Mouse (Mus musculus) bone marrow macrophage, adult 2 months (primary cell): ENCODE measurements at regions not wholly inside any gene's neighbourhood (a gene's known extent, or its start where the extent isn't known, plus 50 kb on each side); places are given as distances from the start of the nearest gene placed in this dataset.

ENCODE experiments used
- H3K27ac ChIP-seq: 2 replicates; pipeline ENCODE4 v1.5.1; 2012; ENCODE audit warnings: low read depth, low read length; ENCODE audit not compliant: insufficient read depth
- H3K4me1 ChIP-seq: 2 replicates; pipeline ENCODE4 v1.6.1; 2012; ENCODE audit warnings: low read length; ENCODE audit not compliant: control insufficient read depth, insufficient read depth
- H3K4me3 ChIP-seq: 2 replicates; pipeline ENCODE4 v1.5.1; 2012; ENCODE audit warnings: mild to moderate bottlenecking, low read length, moderate library complexity; ENCODE audit not compliant: insufficient read depth
- CTCF ChIP-seq: IDR thresholded peaks from 2 replicates; pipeline ENCODE4 v1.5.1; 2012; ENCODE audit warnings: low read depth, mild to moderate bottlenecking, low read length, moderate library complexity
- POLR2A ChIP-seq: IDR thresholded peaks from 2 replicates; pipeline ENCODE4 v1.6.1; 2012; ENCODE audit warnings: mild to moderate bottlenecking, low read depth, low read length, borderline replicate concordance

DNA sequence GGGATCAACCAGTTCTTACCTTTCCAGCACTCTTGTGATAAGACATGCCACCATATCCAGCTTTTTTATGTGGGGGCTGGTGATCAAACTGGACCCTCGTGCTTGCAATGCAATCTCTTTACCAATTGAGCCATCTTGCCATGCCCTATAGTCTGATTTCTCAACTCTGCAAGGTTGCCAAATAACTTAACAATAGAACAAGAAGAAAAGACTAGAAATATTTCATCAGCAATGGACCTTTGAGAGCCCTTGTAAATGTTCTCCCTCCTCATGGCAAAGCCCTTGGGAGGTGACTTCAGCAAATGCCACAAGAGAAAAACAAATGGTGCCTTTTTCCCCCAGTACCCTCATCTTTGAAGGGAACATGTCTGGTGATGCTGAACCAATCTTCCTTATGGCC lies 258.7 kb upstream of the Ppargc1a start:
- TF ChIP-seq CTCF (no peak), POLR2A (no peak)
- Histone ChIP-seq H3K4me3 (no peak overlapping the region), H3K27ac (no peak overlapping the region), H3K4me1 (no peaks in the 10 kb centered on the region)

DNA sequence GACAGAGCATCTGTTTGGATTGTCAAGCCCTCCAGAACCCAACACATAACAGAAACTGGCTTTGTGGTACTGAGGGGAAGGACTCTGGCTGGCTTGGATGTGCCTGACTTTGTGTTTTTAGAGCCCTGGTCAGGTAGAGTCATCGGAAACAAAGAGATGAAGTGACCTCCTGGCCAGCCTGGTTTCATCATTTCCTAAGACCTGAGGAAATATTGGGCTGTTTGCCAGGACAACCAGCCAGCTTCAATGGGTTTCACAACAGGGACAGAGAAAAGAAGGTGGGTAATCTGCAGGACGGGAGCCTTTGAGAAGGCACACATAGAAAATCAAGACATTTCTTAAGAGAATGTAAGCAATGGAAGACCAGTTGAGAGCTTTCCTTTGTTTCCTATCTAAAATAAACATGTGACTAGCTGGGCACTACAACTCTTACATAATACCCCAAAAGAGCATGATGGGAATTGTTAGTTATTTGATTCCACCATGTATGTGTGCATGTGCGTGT lies 258.1 kb upstream of the Ppargc1a start:
- TF ChIP-seq POLR2A (no peak), CTCF (no peak)
- no peak overlapping the region for H3K27ac ChIP-seq

DNA sequence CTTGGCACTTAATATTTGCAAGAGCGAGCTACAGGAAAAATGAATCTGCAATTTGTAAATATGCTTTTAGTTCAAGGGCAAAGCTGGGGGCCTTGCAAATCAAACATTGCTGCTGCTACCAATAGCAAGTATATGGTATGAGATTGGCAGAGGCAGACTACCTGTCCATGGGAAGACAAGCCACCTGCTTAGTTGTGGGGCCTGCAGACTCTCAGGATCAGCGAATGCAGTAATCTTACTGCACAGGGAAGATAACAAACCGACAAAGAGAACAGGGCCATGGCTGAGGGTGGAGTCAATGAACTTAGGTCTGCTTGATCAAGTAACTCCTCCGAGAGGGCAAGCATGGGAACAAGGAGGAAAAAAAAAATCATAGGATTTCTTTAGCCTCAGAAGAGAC lies 257.2 kb upstream of the Ppargc1a start:
- Histone ChIP-seq H3K4me1 (no peaks in the 10 kb centered on the region), H3K27ac (no peak overlapping the region), H3K4me3 (no peak overlapping the region)
- TF ChIP-seq POLR2A (no peak), CTCF (no peak)

More for the DNA sequence above, 258.1 kb upstream of the Ppargc1a start:
- H3K4me3 ChIP-seq, result no peak overlapping the region
- H3K4me1 ChIP-seq, result no peaks in the 10 kb centered on the region

GRCm38 (mm10) chr5:51823657-51824056 lies 256.1 kb upstream of the Ppargc1a start:
- H3K27ac ChIP-seq, result no peak overlapping the region
- no peak overlapping the region for H3K4me3 ChIP-seq
- TF ChIP-seq POLR2A (no peak), CTCF (no peak)
- no peaks in the 10 kb centered on the region for H3K4me1 ChIP-seq

- no peak overlapping the region for H3K27ac ChIP-seq
- no peaks in the 10 kb centered on the region for H3K4me1 ChIP-seq
- H3K4me3 ChIP-seq, result no peak overlapping the region
- TF ChIP-seq CTCF, result no peak
- TF ChIP-seq POLR2A, result no peak
Observed at GRCm38 (mm10) chr5:51816258-51816657, 248.7 kb upstream of the Ppargc1a start.

DNA sequence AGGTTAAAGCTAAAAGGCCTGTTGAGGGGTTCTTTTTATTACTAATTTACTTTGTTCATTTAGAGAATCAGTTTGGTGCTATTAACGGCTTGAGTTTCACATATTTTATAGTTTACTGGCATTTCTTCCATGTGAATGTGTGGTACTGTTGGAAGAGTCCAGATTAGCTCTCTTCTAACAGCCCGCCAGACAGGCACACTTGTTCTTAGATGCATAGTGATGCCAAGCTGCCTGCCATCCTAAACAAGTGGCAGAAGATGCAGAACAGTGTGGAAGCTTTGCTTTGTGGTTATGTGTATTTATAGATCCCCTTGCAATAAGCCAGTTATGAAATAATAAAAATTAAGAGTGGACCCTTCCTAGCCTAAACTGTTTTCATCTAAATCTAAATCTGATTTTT lies 244.2 kb upstream of the Ppargc1a start:
- no peak overlapping the region for H3K4me3 ChIP-seq
- H3K27ac ChIP-seq, result no peak overlapping the region
- H3K4me1 ChIP-seq, result no peaks in the 10 kb centered on the region
- no peak for TF ChIP-seq CTCF
- no peak for TF ChIP-seq POLR2A

DNA sequence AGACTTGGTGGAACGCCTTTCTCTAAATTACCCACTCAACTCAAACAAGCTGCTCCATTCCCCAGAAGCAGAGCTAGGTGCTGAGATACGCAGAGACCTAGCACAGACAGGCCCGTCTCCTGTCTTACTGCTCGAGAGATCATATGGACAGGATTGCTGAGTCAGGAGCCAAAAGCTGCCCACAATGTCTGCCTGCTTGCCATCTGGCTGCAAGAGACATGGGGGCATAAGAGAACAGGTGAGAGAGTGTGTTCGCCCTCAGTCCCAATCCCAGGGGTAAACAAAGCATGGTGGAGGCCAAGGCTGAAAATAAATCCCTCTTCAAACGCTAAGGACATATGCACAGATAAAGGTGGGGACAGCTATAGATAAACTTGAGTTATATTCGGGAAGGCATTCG lies 234.0 kb upstream of the Ppargc1a start:
- Histone ChIP-seq H3K4me1 (no peaks in the 10 kb centered on the region), H3K27ac (no peak overlapping the region), H3K4me3 (no peak overlapping the region)
- no peak for TF ChIP-seq CTCF
- TF ChIP-seq POLR2A, result no peak

DNA sequence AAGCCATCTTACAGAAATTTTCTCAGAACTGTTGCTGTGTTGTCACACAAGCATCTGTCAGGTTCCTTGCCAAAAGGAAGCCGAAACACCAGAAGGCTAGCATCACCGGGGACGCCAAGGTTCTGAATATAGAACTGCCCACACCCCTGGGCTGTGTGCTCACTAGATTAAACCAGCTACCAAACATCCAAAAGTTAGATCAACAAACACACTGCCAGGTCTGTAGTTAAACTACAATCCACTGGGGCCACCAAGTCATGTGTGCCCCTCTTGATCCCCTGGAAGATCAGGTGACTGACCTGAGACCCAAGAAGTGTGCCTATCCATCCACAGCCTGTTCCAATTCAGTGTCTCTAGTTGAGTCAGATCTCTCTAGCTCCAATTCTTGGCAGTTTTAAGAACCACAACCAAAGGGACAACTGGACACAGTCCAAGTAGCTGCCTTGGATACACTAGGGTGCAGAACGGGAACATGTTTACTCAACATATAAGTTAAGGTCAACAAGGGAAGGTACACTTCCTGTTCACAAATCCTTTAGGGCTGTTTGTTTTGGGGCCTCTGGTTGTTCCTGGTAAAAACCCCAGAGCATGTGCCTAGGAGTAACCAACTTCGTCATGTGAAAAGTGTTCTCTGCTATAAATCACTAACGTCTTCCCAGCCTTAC lies 232.0 kb upstream of the Ppargc1a start:
- TF ChIP-seq POLR2A (no peak), CTCF (no peak)
- H3K27ac ChIP-seq, result no peak overlapping the region
- H3K4me1 ChIP-seq, result no peaks in the 10 kb centered on the region
- H3K4me3 ChIP-seq, result no peak overlapping the region

DNA sequence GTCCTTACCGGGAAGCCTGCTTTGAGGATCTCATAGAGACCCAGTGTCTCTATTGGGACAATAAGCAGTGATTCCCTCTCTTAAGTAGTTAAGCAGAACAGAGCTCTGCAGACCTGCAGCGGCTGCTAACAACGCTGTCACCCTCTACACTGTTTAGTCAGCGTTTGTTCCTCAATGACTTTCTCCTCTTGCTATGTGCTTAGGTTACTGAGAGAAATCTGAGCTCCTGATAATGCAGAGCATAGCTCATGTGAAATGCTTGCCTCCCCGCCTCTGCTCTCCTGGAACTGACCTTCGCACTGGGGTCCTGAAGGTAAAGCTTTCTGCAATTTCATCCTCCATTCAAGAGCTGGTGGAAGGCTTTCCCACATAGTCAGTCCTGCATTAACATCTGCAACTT lies 226.6 kb upstream of the Ppargc1a start:
- H3K4me3 ChIP-seq, result no peak overlapping the region
- H3K4me1 ChIP-seq, result no peaks in the 10 kb centered on the region
- H3K27ac ChIP-seq, result no peak overlapping the region
- TF ChIP-seq POLR2A (no peak), CTCF (no peak)

DNA sequence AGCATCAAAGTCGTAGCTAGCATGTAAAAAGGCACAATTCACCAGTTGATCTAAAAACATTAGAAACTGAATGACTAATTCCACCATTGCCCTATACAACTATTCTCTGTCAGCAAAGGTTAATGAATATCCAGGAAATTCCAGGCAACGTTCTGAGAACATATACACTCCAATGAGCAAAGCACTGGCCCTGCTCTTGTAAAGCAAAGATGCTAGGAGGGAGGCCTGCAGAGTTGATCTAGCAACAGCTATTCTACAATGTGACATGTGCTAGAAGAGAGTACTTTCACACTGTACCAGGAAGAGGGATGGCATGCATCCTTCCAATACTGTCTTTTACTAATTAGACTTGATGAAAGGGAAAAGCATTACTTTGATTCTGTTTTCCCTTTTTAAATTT lies 225.4 kb upstream of the Ppargc1a start:
- Histone ChIP-seq H3K4me1 (no peaks in the 10 kb centered on the region), H3K4me3 (no peak overlapping the region), H3K27ac (no peak overlapping the region)
- TF ChIP-seq CTCF, result no peak
- no peak for TF ChIP-seq POLR2A
